Mouse (Mus musculus) olfactory bulb, adult 2 months (tissue): Measurements from ENCODE around the gene Katnbl1. TPM values are rescaled to one million over a fixed set of nuclear protein-coding genes. Genes with fewer than 3 reads are reported as not detected.

Experiments used
- H3K27ac ChIP-seq: fragments of 200-500 bp; 2 replicates; pipeline ENCODE4 v1.5.1; 2012; ENCODE audit warnings: low read depth, low read length; ENCODE audit not compliant: insufficient read depth
- H3K4me1 ChIP-seq: fragments of 200-500 bp; 2 replicates; pipeline ENCODE4 v1.6.1; 2012; ENCODE audit warnings: low read length; ENCODE audit not compliant: control insufficient read depth, insufficient read depth
- H3K4me3 ChIP-seq: fragments of 200-500 bp; 2 replicates; pipeline ENCODE4 v1.5.1; 2012; ENCODE audit warnings: mild to moderate bottlenecking, low read depth, low read length, moderate library complexity; ENCODE audit not compliant: insufficient read depth
- CTCF ChIP-seq: fragments of 200-500 bp; IDR thresholded peaks from 2 replicates; pipeline ENCODE4 v1.5.1; 2012; ENCODE audit warnings: low read depth, mild to moderate bottlenecking, low read length, moderate library complexity; ENCODE audit not compliant: insufficient read depth
- POLR2A ChIP-seq: fragments of 200-500 bp; IDR thresholded peaks from 2 replicates; pipeline ENCODE4 v1.6.1; 2012; ENCODE audit warnings: mild to moderate bottlenecking, low read depth, low read length, moderate library complexity; ENCODE audit not compliant: insufficient read depth
- WGBS: fragments of 180-500 bp; shearing (Covaris S2); methylation state at CpG from one replicate; pipeline ENCODE4 v1.1.7; 2018; 5-methylcytosine and 5-hydroxymethylcytosine counted together
- polyA plus RNA-seq: library from polyadenylated mRNA; stranded (reverse); fragments of >200 nt; gene quantifications from 2 replicates; pipeline ENCODE4 v1.2.4, GENCODE M21; 2012; ENCODE audit warnings: low replicate concordance; ENCODE audit not compliant: missing spikeins, insufficient read depth, insufficient read length

Gene Katnbl1
- polyA plus RNA-seq, 1 experiment: not detected

- no peak overlapping the region for H3K27ac ChIP-seq
- 84% methylated on average over 12 of the region's 12 CpGs for WGBS
- TF ChIP-seq CTCF (no peak), POLR2A (no peak)
- H3K4me3 ChIP-seq: no peak overlapping the region
- H3K4me1 ChIP-seq: no peaks in the 10 kb centered on the region
Measured at GRCm38 (mm10) chr2:112360012-112360780, 18.8 kb upstream of the Katnbl1 start.

GRCm38 (mm10) chr2:112360781-112361169 lies 18.2 kb upstream of the Katnbl1 start:
- 81% methylated on average over 2 of the region's 2 CpGs for WGBS
- Histone ChIP-seq H3K4me1 (no peaks in the 10 kb centered on the region), H3K4me3 (no peak overlapping the region), H3K27ac (no peak overlapping the region)
- no peak for TF ChIP-seq CTCF
- TF ChIP-seq POLR2A: no peak

- WGBS: 14% methylated on average over 15 of the region's 15 CpGs
Measured at GRCm38 (mm10) chr2:112367222-112367621, 11.8 kb upstream of the Katnbl1 start.

GRCm38 (mm10) chr2:112367726-112368673 lies 11.0 kb upstream of the Katnbl1 start, which contains the start of gene Emc4:
Emc4 (minus strand) TSS chr2:112368027.
- H3K4me3 ChIP-seq: peak within 1 kb of the TSS; percentile 97
- peak within 1 kb of the TSS; percentile 97 for H3K27ac ChIP-seq
- H3K4me1 ChIP-seq: no peaks in the 10 kb centered on the region
- TF ChIP-seq CTCF: no peak
- peak; percentile 80 for TF ChIP-seq POLR2A
- 1% methylated on average over 46 of the region's 46 CpGs for WGBS

More at GRCm38 (mm10) chr2:112367222-112367621, 11.8 kb upstream of the Katnbl1 start:
- Histone ChIP-seq H3K4me3 (peak overlapping the region; percentile 97), H3K4me1 (no peaks in the 10 kb centered on the region), H3K27ac (0 out of 2 replicates have a peak overlapping the region, but pooled peaks have one; percentile 40)
- TF ChIP-seq CTCF (no peak), POLR2A (no peak)

- 52% methylated on average over 5 of the region's 5 CpGs for whole genome bisulfite sequencing
- Histone ChIP-seq H3K4me1 (no peaks in the 10 kb centered on the region), H3K27ac (no peak overlapping the region), H3K4me3 (no peak overlapping the region)
- TF ChIP-seq CTCF: no peak
- TF ChIP-seq POLR2A: no peak
Measured at GRCm38 (mm10) chr2:112369941-112370340, 9.1 kb upstream of the Katnbl1 start.

- H3K27ac ChIP-seq: no peak overlapping the region
- no peak for TF ChIP-seq POLR2A
- 39% methylated on average over 4 of the region's 4 CpGs for WGBS
- no peak overlapping the region for H3K4me3 ChIP-seq
- no peaks in the 10 kb centered on the region for H3K4me1 ChIP-seq
Measured at GRCm38 (mm10) chr2:112373141-112373540, 5.9 kb upstream of the Katnbl1 start.

GRCm38 (mm10) chr2:112374610-112375009 lies 4.4 kb upstream of the Katnbl1 start:
- TF ChIP-seq POLR2A (no peak), CTCF (no peak)
- 63% methylated on average over 5 of the region's 5 CpGs for WGBS
- no peak overlapping the region for H3K4me3 ChIP-seq
- no peaks in the 10 kb centered on the region for H3K4me1 ChIP-seq
- no peak overlapping the region for H3K27ac ChIP-seq

- Histone ChIP-seq H3K27ac (no peak overlapping the region), H3K4me3 (no peak overlapping the region), H3K4me1 (no peaks in the 10 kb centered on the region)
- no peak for TF ChIP-seq CTCF
- no peak for TF ChIP-seq POLR2A
- WGBS: 22% methylated on average over 8 of the region's 8 CpGs
Measured at GRCm38 (mm10) chr2:112380131-112380530, 1.1 kb downstream of the Katnbl1 start.

GRCm38 (mm10) chr2:112381219-112381618 lies 2.2 kb downstream of the Katnbl1 start:
- Histone ChIP-seq H3K27ac (no peak overlapping the region), H3K4me1 (no peaks in the 10 kb centered on the region), H3K4me3 (no peak overlapping the region)
- TF ChIP-seq CTCF: no peak
- TF ChIP-seq POLR2A: no peak
- 98% methylated on average over 1 of the region's 1 CpGs for WGBS
